Mouse (Mus musculus): ENCODE data around the gene Strn.

- TF ChIP-seq CTCF (IDR thresholded peaks at IDR 0.05; ENCODE audit: low read depth, low read length) (no peak), POLR2A (IDR thresholded peaks at IDR 0.05; ENCODE audit: extremely low read depth, insufficient read depth, low read length) (no peak)
Measured at GRCm38 (mm10) chr17:78614481-78614880, 122.5 kb downstream of the Strn start.
